Comparison of ENCODE assay signal across 13 mouse cellular contexts in the genomic region with DNA sequence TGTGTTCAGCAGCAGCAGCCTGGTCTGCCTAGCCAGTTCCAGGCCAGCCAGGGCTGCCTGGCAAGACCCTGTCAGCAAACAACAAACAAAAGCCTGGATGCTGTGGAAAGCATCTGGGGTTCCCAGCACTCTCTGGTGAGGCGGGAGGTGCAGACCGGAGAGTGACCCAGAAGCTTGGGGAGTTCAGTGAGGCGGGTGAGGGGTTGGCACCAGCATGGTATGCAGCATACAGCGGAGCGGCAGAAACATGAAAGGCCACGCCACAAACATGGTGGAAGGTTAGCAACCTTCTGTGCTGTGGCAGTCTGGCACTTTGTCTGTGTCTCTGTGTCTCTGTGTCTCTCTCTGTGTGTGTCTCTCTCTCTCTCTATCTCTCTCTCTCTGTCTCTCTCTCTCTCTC. TPM values are rescaled to one million over a fixed set of nuclear protein-coding genes. Genes with fewer than 3 reads are reported as not detected.
A peak's percentile ranks its signal among the peaks of the same experiment; 100 is the strongest.
DNase-seq lines count a peak whose midpoint lies in the region; ATAC-seq and TF ChIP-seq lines count a peak whose summit lies in the region.
"Had no signal": no experiment of that assay in that cellular context is flagged by ENCODE, and none has a peak within 500 bp of the region (broad histone marks: within the 10 kb centered on the region; RNA-seq: fewer than 3 reads in every experiment).

No protein-coding gene starts in this region.

- WGBS in macrophage (ENCODE audit: missing documents): 95% methylated on average over 6 of the region's 6 CpGs
- WGBS in forebrain, embryonic 12.5 days: 75% methylated on average over 4 of the region's 6 CpGs

- peak; percentile 40 for DNase-seq in 3T3-L1 (ENCODE audit: low read depth, low spot score)
- peak; percentile 82 for DNase-seq in MEL (ENCODE audit: low read depth, low spot score)
- DNase-seq in kidney, postnatal 10 days: no peak
- DNase-seq: cerebellum, postnatal 14 days; gastrocnemius, postnatal 36 days had no signal

- peak overlapping the region; percentile 67 to 71 for H3K4me3 ChIP-seq in MEL (ENCODE audit: control insufficient read depth in 1 of 2, insufficient read depth in 1 of 2, low read depth in 2 of 2, low read length in 2 of 2)
- peak overlapping the region; percentile 12 for H3K4me3 ChIP-seq in erythroblast, embryonic 14.5 days (replicated peaks)
- H3K4me3 ChIP-seq in macrophage (ENCODE audit: inconsistent target): peak overlapping the region; percentile 11; the same call in 1 of the 2 replicates
- H3K4me3 ChIP-seq in forebrain, embryonic 12.5 days (replicated peaks): no peak overlapping the region
- H3K4me3 ChIP-seq: heart, embryonic 10.5 days; limb, embryonic 13.5 days had no signal

- H3K4me2 ChIP-seq in forebrain, embryonic 12.5 days: no peak overlapping the region
- H3K4me2 ChIP-seq: limb, embryonic 13.5 days; midbrain, embryonic 11.5 days had no signal

- H3K27ac ChIP-seq in MEL (ENCODE audit: control insufficient read depth, low read depth, low read length) (peak overlapping the region; percentile 92), macrophage (peak overlapping the region; percentile 89)
- H3K27ac ChIP-seq in forebrain, embryonic 12.5 days: no peak overlapping the region
- H3K27ac ChIP-seq: heart, embryonic 10.5 days; hindbrain, postnatal 0 days; limb, embryonic 13.5 days had no signal

- H3K36me3 ChIP-seq in MEL (ENCODE audit: control insufficient read depth in 1 of 2, insufficient read depth in 2 of 2, low read length in 2 of 2) (peaks cover 0 to 26% of the 10 kb centered on the region in 2 experiments; a peak in 2 of 4 replicates), macrophage (ENCODE audit: inconsistent target) (peaks cover 2% of the 10 kb centered on the region; the same call in 1 of the 2 replicates)
- no peaks in the 10 kb centered on the region for H3K36me3 ChIP-seq in erythroblast, embryonic 14.5 days (ENCODE audit: control insufficient read depth)
- no peaks in the 10 kb centered on the region for H3K36me3 ChIP-seq in forebrain, embryonic 12.5 days (replicated peaks)
- H3K36me3 ChIP-seq: limb, embryonic 13.5 days had no signal

- no peak for TF ChIP-seq EP300 in MEL (IDR thresholded peaks at IDR 0.05; ENCODE audit: low read depth in 1 of 2, low read length in 2 of 2)

- H3K79me2 ChIP-seq in MEL (ENCODE audit: control insufficient read depth, insufficient read depth, low read length, poor library complexity) (peaks cover 6% of the 10 kb centered on the region), macrophage (ENCODE audit: inconsistent target) (no peaks in the 10 kb centered on the region)

- peaks cover 23 to 35% of the 10 kb centered on the region in 2 experiments for H3K4me1 ChIP-seq in MEL (ENCODE audit: control insufficient read depth in 1 of 2, insufficient read depth in 2 of 2, low read length in 2 of 2)
- peaks cover 41% of the 10 kb centered on the region for H3K4me1 ChIP-seq in erythroblast, embryonic 14.5 days (ENCODE audit: control insufficient read depth)
- 0 out of 2 replicates have a peak, but pooled peaks cover 6% of the 10 kb centered on the region for H3K4me1 ChIP-seq in forebrain, embryonic 12.5 days

- no peak for TF ChIP-seq RAD21 in MEL (IDR thresholded peaks at IDR 0.05; ENCODE audit: low read depth, low read length)

- TF ChIP-seq POLR2A in MEL (IDR thresholded peaks at IDR 0.05; ENCODE audit: control insufficient read depth in 1 of 2, insufficient read depth in 1 of 2, low read depth in 1 of 2, low read length in 2 of 2, poor library complexity in 1 of 2): peak in 1 of 2 experiments; percentile 10; a peak in 1 of 4 replicates

- H3K9ac ChIP-seq in MEL (ENCODE audit: control insufficient read depth, low read depth, low read length, poor library complexity, severe bottlenecking): peak overlapping the region; percentile 77
- no peak overlapping the region for H3K9ac ChIP-seq in forebrain, embryonic 12.5 days
- H3K9ac ChIP-seq: limb, embryonic 13.5 days had no signal

- H3K9me3 ChIP-seq in MEL (replicated peaks; ENCODE audit: insufficient read depth, low read length): no peaks in the 10 kb centered on the region
- H3K9me3 ChIP-seq in erythroblast, embryonic 14.5 days (ENCODE audit: control insufficient read depth, low read length): peaks cover 9% of the 10 kb centered on the region
- H3K9me3 ChIP-seq in forebrain, embryonic 12.5 days: peaks cover 9% of the 10 kb centered on the region

- ATAC-seq in forebrain, embryonic 12.5 days (ENCODE audit: low FRiP score): no peak
- ATAC-seq in CD4-positive, CD25-positive, alpha-beta regulatory T cell, adult 4 months: no peak
- ATAC-seq: hindbrain, postnatal 0 days had no signal

- H3K27me3 ChIP-seq in MEL (ENCODE audit: control insufficient read depth in 1 of 2, insufficient read depth in 2 of 2, low read length in 2 of 2): no peaks in the 10 kb centered on the region
- H3K27me3 ChIP-seq in erythroblast, embryonic 14.5 days (ENCODE audit: control insufficient read depth): no peaks in the 10 kb centered on the region
- peaks cover 9% of the 10 kb centered on the region; the same call in 1 of the 2 replicates for H3K27me3 ChIP-seq in forebrain, embryonic 12.5 days

- no peak for TF ChIP-seq CTCF in MEL (IDR thresholded peaks at IDR 0.05 in 2 of 3, conservative IDR thresholded peaks at IDR 0.05 in 1 of 3; ENCODE audit: control insufficient read depth in 1 of 3, insufficient read depth in 1 of 3, low read depth in 2 of 3, low read length in 3 of 3, poor library complexity in 1 of 3, severe bottlenecking in 1 of 3)

TF ChIP-seq in MEL, 35 proteins besides CTCF, POLR2A, EP300 and RAD21 (continues in another document):
- TF ChIP-seq JUND (IDR thresholded peaks at IDR 0.05; ENCODE audit: low read depth, low read length): peak; percentile 87
- TF ChIP-seq SMC3 (IDR thresholded peaks at IDR 0.05; ENCODE audit: low read depth, low read length): no peak
- no peak for TF ChIP-seq USF1 (IDR thresholded peaks at IDR 0.05; ENCODE audit: low read depth, low read length)
- TF ChIP-seq MXI1 (IDR thresholded peaks at IDR 0.05; ENCODE audit: low read depth, low read length): no peak
- TF ChIP-seq E2F4 (IDR thresholded peaks at IDR 0.05; ENCODE audit: borderline replicate concordance, low read depth, low read length): no peak

RNA-seq across cellular contexts. Expression of a gene that starts 1.3 kb away (rescaled TPM):
- total RNA-seq in MEL (2012; rRNA removed): 42.2 and 60.3 TPM in 2 replicates
- polyA plus RNA-seq in MEL (2012; ENCODE audit: insufficient read depth in 1 of 2, insufficient read length in 2 of 2, low read depth in 1 of 2, low replicate concordance in 2 of 2, missing spikeins in 1 of 2) (10 to 100 TPM in 1 of 2 experiments, not detected in 1; 51.4 TPM), macrophage (2018) (19.3 to 52.8 TPM (median 22.6 TPM) in 3 replicates)
- 0.08 and 0.41 TPM in 2 replicates for polyA plus RNA-seq in erythroblast, embryonic 14.5 days (2012)
- 10 to 100 TPM in 13 of 26 experiments, 1 to 10 TPM in 12, not detected in 1; 1.1 to 29.7 (median 10.3) TPM for total RNA-seq in macrophage (2018; cell fraction: chromatin; rRNA removed)
- total RNA-seq in macrophage (2018; cell fraction: cytosol; rRNA removed): 10 to 100 TPM; 14.4 to 38.7 (median 22.4) TPM
- 10 to 100 TPM in 15 of 26 experiments, 1 to 10 TPM in 11; 1.5 to 36.4 (median 11.3) TPM for total RNA-seq in macrophage (2018; cell fraction: nucleus; rRNA removed)
- not detected in 2 replicates for polyA plus RNA-seq in forebrain, embryonic 12.5 days (2016; fragmentation: Nextera tagmentation; extraction: Ambion mirVana)
- polyA plus RNA-seq in CD4-positive, CD25-positive, alpha-beta regulatory T cell, adult 4 months (2017; shearing (Covaris generic)): 10 to 100 TPM in 1 of 2 experiments, 1 to 10 TPM in 1; 5.7 to 10.5 TPM
- total RNA-seq: gastrocnemius, postnatal 36 days had no signal

RNA-seq across cellular contexts. Expression of a gene that starts 17.1 kb away (rescaled TPM):
- 79.9 and 94.7 TPM in 2 replicates for total RNA-seq in MEL (2012; rRNA removed)
- 100 to 1,000 TPM; 106 to 128 TPM for polyA plus RNA-seq in MEL (2012; ENCODE audit: insufficient read depth in 1 of 2, insufficient read length in 2 of 2, low read depth in 1 of 2, low replicate concordance in 2 of 2, missing spikeins in 1 of 2)
- 1.6 and 2.2 TPM in 2 replicates for polyA plus RNA-seq in erythroblast, embryonic 14.5 days (2012)
- 100 to 1,000 TPM in 7 of 26 experiments, 10 to 100 TPM in 15, 1 to 10 TPM in 4; 2.3 to 143 (median 67.4) TPM for total RNA-seq in macrophage (2018; cell fraction: chromatin; rRNA removed)
- 10 to 100 TPM; 22.9 to 67.0 (median 46.1) TPM for total RNA-seq in macrophage (2018; cell fraction: cytosol; rRNA removed)
- total RNA-seq in macrophage (2018; cell fraction: nucleus; rRNA removed): 100 to 1,000 TPM in 3 of 26 experiments, 10 to 100 TPM in 21, 1 to 10 TPM in 2; 8.6 to 110 (median 52.7) TPM
- 51.1 to 71.1 TPM (median 65.5 TPM) in 3 replicates for polyA plus RNA-seq in macrophage (2018)
- polyA plus RNA-seq in forebrain, embryonic 12.5 days (2016; fragmentation: Nextera tagmentation; extraction: Ambion mirVana): 1.9 and 2.2 TPM in 2 replicates
- polyA plus RNA-seq in CD4-positive, CD25-positive, alpha-beta regulatory T cell, adult 4 months (2017; shearing (Covaris generic)): 100 to 1,000 TPM; 283 to 390 TPM

RNA-seq across cellular contexts. Expression of a gene that starts 42.7 kb away (rescaled TPM):
- 17.0 and 17.5 TPM in 2 replicates for total RNA-seq in MEL (2012; rRNA removed)
- 10 to 100 TPM in 1 of 2 experiments, not detected in 1; 16.1 TPM for polyA plus RNA-seq in MEL (2012; ENCODE audit: insufficient read depth in 1 of 2, insufficient read length in 2 of 2, low read depth in 1 of 2, low replicate concordance in 2 of 2, missing spikeins in 1 of 2)
- polyA plus RNA-seq in erythroblast, embryonic 14.5 days (2012): 0.04 and 0.06 TPM in 2 replicates
- 100 to 1,000 TPM in 4 of 26 experiments, 10 to 100 TPM in 22; 22.7 to 151 (median 51.9) TPM for total RNA-seq in macrophage (2018; cell fraction: chromatin; rRNA removed)
- 10 to 100 TPM; 50.1 to 91.9 (median 68.9) TPM for total RNA-seq in macrophage (2018; cell fraction: cytosol; rRNA removed)
- 100 to 1,000 TPM in 16 of 26 experiments, 10 to 100 TPM in 10; 40.2 to 153 (median 105) TPM for total RNA-seq in macrophage (2018; cell fraction: nucleus; rRNA removed)
- polyA plus RNA-seq in macrophage (2018): 63.8 to 75.4 TPM (median 64.7 TPM) in 3 replicates
- polyA plus RNA-seq in forebrain, embryonic 12.5 days (2016; fragmentation: Nextera tagmentation; extraction: Ambion mirVana): 0.05 TPM in 1 of 2 replicates, not detected in the other
- polyA plus RNA-seq in CD4-positive, CD25-positive, alpha-beta regulatory T cell, adult 4 months (2017; shearing (Covaris generic)): 100 to 1,000 TPM in 1 of 2 experiments, 10 to 100 TPM in 1; 63.9 to 105 TPM

RNA-seq across cellular contexts. Expression of a gene that starts 49.7 kb away (rescaled TPM):
- 1.6 and 2.6 TPM in 2 replicates for total RNA-seq in MEL (2012; rRNA removed)
- polyA plus RNA-seq in MEL (2012; ENCODE audit: insufficient read depth in 1 of 2, insufficient read length in 2 of 2, low read depth in 1 of 2, low replicate concordance in 2 of 2, missing spikeins in 1 of 2) (10 to 100 TPM in 1 of 2 experiments, not detected in 1; 22.6 TPM), macrophage (2018) (54.7 to 86.5 TPM (median 73.9 TPM) in 3 replicates)
- polyA plus RNA-seq in erythroblast, embryonic 14.5 days (2012): 0.27 and 0.44 TPM in 2 replicates
- total RNA-seq in macrophage (2018; cell fraction: chromatin; rRNA removed): 10 to 100 TPM in 7 of 26 experiments, 1 to 10 TPM in 15, not detected in 4; 1.0 to 34.6 (median 4.7) TPM
- 100 to 1,000 TPM in 1 of 26 experiments, 10 to 100 TPM in 20, 1 to 10 TPM in 5; 8.0 to 123 (median 38.7) TPM for total RNA-seq in macrophage (2018; cell fraction: cytosol; rRNA removed)
- 10 to 100 TPM in 13 of 26 experiments, 1 to 10 TPM in 13; 2.4 to 50.5 (median 11.4) TPM for total RNA-seq in macrophage (2018; cell fraction: nucleus; rRNA removed)
- 2.8 and 2.9 TPM in 2 replicates for polyA plus RNA-seq in forebrain, embryonic 12.5 days (2016; fragmentation: Nextera tagmentation; extraction: Ambion mirVana)
- polyA plus RNA-seq in CD4-positive, CD25-positive, alpha-beta regulatory T cell, adult 4 months (2017; shearing (Covaris generic)): not detected

Comparison
In these comparisons a context has a peak if more than half of its experiments do, and no peak if none do; other contexts are left out.
1. RNA of a gene that starts 17.1 kb away (polyA plus RNA-seq): 283 to 390 TPM in CD4-positive, CD25-positive, alpha-beta regulatory T cell, adult 4 months, 106 to 128 TPM in MEL and 51.1 to 71.1 TPM in macrophage; 1.6 to 2.2 TPM in erythroblast, embryonic 14.5 days and 1.9 to 2.2 TPM in forebrain, embryonic 12.5 days; every median in the first group is over 10 times any median in the second.